Mouse (Mus musculus) limb, embryonic 11.5 days (tissue): ENCODE measurements around the gene Apol7e. TPM values are rescaled to one million over a fixed set of nuclear protein-coding genes. Genes with fewer than 3 reads are reported as not detected.

Source experiments
- ATAC-seq: fragments of 200-750 bp; cut with Nextera tagmentation; 2 replicates; pipeline ENCODE4 v1.8.0; 2017; ENCODE audit warnings: low read depth; ENCODE audit not compliant: insufficient number of reproducible peaks, low FRiP score, low TSS enrichment
- DNase-seq: peaks from one replicate; pipeline ENCODE4 v3.0.0-alpha.2; 2015; ENCODE audit warnings: low spot score
- H3K27ac ChIP-seq: fragments of 300-500 bp; sonication (generic); replicated peaks from 2 replicates; pipeline ENCODE4 v1.5.1; 2014; ENCODE audit warnings: low read depth, mild to moderate bottlenecking, low read length
- H3K27me3 ChIP-seq: fragments of 300-500 bp; sonication (generic); 2 replicates; pipeline ENCODE4 v1.6.1; 2014; ENCODE audit warnings: mild to moderate bottlenecking, low read length, mixed read lengths; ENCODE audit not compliant: control insufficient read depth, insufficient read depth
- H3K36me3 ChIP-seq: fragments of 300-500 bp; sonication (generic); 2 replicates; pipeline ENCODE4 v1.6.1; 2014; ENCODE audit warnings: mild to moderate bottlenecking, low read length, moderate library complexity, mixed read lengths; ENCODE audit not compliant: control insufficient read depth, insufficient read depth
- H3K4me1 ChIP-seq: fragments of 300-500 bp; sonication (generic); 2 replicates; pipeline ENCODE4 v1.6.1; 2014; ENCODE audit warnings: low read length, mixed read lengths; ENCODE audit not compliant: control insufficient read depth, insufficient read depth
- H3K4me2 ChIP-seq: fragments of 300-500 bp; sonication (generic); 2 replicates; pipeline ENCODE4 v1.6.1; 2014; ENCODE audit warnings: low read depth, mild to moderate bottlenecking, moderate library complexity; ENCODE audit not compliant: severe bottlenecking
- H3K4me3 ChIP-seq: fragments of 300-500 bp; sonication (generic); 2 replicates; pipeline ENCODE4 v1.5.1; 2014; ENCODE audit warnings: low read depth, low read length
- H3K9ac ChIP-seq: fragments of 300-500 bp; sonication (generic); 2 replicates; pipeline ENCODE4 v1.6.1; 2014; ENCODE audit warnings: mild to moderate bottlenecking, low read length
- H3K9me3 ChIP-seq: fragments of 300-500 bp; sonication (generic); 2 replicates; pipeline ENCODE4 v1.6.1; 2016; ENCODE audit warnings: low read length; ENCODE audit not compliant: control insufficient read depth
- WGBS: fragments of 180-500 bp; shearing (Covaris S2); extraction: QIAGEN DNeasy Blood & Tissue Kit; methylation state at CpG from one replicate; pipeline ENCODE4 v1.1.7; 2014; 5-methylcytosine and 5-hydroxymethylcytosine counted together
- polyA plus RNA-seq: library from polyadenylated mRNA; unstranded; fragments of >200 nt; fragmentation: Nextera tagmentation; extraction: Ambion mirVana; gene quantifications from 2 replicates; pipeline ENCODE4 v1.2.1, GENCODE M21; 2014

The Apol7e gene
- polyA plus RNA-seq, 1 experiment from 2014 or later = not detected

DNA sequence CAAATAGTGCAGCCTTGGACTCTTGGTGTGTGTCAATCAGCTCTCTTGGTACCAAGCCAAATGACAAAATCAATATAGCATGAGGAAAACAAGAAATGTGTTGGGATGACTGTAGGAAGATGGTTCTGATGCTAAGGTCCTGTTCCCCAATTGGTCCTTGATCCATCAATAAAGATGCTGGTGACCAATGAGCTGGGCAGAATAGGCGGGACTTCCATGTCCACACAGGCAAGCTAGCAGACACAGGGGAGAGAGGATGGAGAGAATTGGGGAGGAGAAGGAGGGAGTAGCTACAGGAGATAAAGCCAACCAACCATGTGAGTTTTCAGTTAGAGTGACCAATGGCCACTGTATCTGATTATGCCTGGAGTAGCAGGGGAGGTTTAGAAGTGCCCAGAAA, 47.7 kb downstream of the Apol7e start:
- no peaks in the 10 kb centered on the region for H3K9me3 ChIP-seq
- DNase-seq = no peak
- no peak overlapping the region for H3K9ac ChIP-seq
- H3K4me2 ChIP-seq = no peak overlapping the region
- no peak for ATAC-seq
- H3K36me3 ChIP-seq = no peaks in the 10 kb centered on the region
- no peaks in the 10 kb centered on the region for H3K4me1 ChIP-seq
- H3K4me3 ChIP-seq = no peak overlapping the region
- no peaks in the 10 kb centered on the region for H3K27me3 ChIP-seq
- 96% methylated on average over 1 of the region's 1 CpGs for WGBS
- no peak overlapping the region for H3K27ac ChIP-seq

DNA sequence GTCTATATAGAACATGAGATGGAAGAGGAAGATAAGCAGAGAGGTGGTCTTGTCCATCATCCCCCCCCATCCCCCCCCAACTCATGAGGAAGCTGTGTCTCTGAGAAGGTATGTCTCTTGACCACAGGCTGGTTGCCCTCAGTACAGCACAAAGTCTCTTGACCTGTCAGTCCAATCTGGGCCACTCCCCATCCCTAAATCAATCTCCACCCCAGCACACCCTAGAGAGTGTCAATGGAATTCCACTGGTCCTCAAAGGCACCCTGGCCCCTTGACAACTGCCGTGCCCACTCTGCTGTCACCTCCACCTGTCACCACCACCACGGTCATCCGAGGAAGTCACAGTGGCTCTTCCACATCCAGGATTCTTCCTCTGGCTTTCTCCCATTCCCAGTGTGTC, 49.8 kb downstream of the Apol7e start:
- DNase-seq = no peak
- H3K4me3 ChIP-seq = no peak overlapping the region
- no peak for ATAC-seq
- no peaks in the 10 kb centered on the region for H3K4me1 ChIP-seq
- no peak overlapping the region for H3K4me2 ChIP-seq
- H3K9me3 ChIP-seq = no peaks in the 10 kb centered on the region
- H3K36me3 ChIP-seq = no peaks in the 10 kb centered on the region
- H3K9ac ChIP-seq = no peak overlapping the region
- H3K27me3 ChIP-seq = no peaks in the 10 kb centered on the region
- 81% methylated on average over 3 of the region's 3 CpGs for WGBS
- no peak overlapping the region for H3K27ac ChIP-seq

DNA sequence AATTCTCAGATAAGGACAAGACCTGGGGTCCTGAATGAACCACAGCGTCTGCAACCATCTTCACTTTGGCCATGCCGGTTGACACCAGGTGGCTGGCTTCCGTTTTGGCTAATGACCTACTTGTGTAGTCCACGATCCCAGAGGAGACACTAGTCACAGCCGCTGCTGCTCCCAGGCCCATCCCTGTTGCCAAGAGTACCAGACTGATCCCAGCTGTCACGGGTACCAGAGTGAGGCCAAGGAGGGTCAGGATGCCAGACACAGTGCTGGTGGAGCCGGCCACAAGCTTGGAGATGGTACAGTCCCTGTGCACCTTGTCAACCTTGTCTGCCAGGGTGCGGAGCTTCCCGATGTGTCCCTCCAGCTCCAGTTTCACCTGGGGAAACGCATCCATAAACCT, 51.1 kb downstream of the Apol7e start:
- Histone ChIP-seq H3K9me3 (no peaks in the 10 kb centered on the region), H3K4me2 (no peak overlapping the region), H3K9ac (no peak overlapping the region), H3K36me3 (no peaks in the 10 kb centered on the region), H3K27me3 (no peaks in the 10 kb centered on the region), H3K4me1 (no peaks in the 10 kb centered on the region), H3K27ac (no peak overlapping the region), H3K4me3 (no peak overlapping the region)
- no peak for DNase-seq
- WGBS = 91% methylated on average over 10 of the region's 10 CpGs
- ATAC-seq = no peak

DNA sequence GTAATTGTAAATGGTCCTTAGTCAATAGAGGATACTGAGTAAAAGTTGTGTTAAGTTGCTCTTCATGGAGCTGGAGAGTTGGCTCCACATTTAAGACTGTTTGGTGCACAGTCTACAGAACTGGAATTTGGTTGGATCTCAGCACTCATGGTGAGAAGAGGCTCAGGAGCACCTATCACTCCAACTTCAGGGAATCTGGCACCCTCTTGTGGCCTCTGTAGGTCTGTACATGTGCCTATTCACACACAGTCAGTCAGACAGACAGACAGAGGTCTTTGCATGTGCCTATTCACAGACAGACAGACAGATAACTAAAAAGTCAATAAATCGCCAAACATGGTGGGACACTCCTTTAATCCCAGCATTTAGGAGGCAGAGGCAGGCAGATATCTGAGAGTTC, 51.8 kb downstream of the Apol7e start:
- Histone ChIP-seq H3K9me3 (no peaks in the 10 kb centered on the region), H3K9ac (no peak overlapping the region), H3K27me3 (no peaks in the 10 kb centered on the region), H3K4me1 (no peaks in the 10 kb centered on the region), H3K4me2 (no peak overlapping the region), H3K36me3 (no peaks in the 10 kb centered on the region), H3K4me3 (no peak overlapping the region), H3K27ac (no peak overlapping the region)
- ATAC-seq (no peak), DNase-seq (peak; percentile 36)
- WGBS = 31% methylated on average over 1 of the region's 1 CpGs

DNA sequence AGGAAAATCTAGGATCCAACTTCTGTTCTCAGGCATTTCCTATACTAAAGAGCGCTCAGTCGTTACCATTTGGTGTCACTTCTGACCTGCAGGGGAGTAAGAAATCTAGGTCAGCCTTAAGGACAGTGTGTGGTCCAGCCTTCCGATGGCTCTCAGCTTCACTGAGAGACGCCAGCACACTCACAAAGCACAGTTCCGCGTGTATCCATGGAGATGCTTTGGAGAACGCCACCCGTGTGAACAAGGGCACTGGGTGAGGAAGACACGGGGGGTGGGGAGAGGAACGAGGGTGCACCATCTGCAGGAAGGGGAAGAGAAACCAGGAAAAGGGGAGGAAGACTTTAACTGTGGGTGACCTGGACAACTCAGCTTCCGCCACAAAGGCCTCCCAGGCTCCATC, 53.8 kb downstream of the Apol7e start:
- 60% methylated on average over 11 of the region's 11 CpGs for WGBS
- DNase-seq (no peak), ATAC-seq (no peak)
- no peaks in the 10 kb centered on the region for H3K36me3 ChIP-seq
- no peaks in the 10 kb centered on the region for H3K27me3 ChIP-seq
- H3K4me1 ChIP-seq = no peaks in the 10 kb centered on the region
- H3K4me2 ChIP-seq = no peak overlapping the region
- H3K4me3 ChIP-seq = no peak overlapping the region
- H3K27ac ChIP-seq = no peak overlapping the region
- H3K9me3 ChIP-seq = no peaks in the 10 kb centered on the region
- no peak overlapping the region for H3K9ac ChIP-seq

DNA sequence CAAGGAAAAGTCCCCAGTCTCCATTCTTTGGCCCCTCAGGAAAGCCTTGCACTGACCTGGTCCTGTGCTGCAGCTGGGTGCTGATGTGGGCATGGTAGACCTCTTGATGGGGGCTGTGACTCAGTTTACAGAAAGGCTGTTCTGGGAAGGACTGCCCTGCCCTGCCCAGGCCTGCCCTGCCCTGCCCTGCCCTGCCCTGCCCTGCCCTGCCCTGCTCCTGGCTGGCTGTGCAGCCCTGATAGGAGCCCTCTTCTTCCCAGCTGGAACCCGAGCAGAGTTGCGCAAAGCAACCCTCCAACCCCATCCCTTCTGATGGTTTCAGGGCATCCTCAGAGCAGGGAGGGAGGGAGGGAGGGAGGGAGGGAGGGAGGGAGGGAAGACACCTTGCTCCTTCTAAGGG, 56.5 kb downstream of the Apol7e start:
- Histone ChIP-seq H3K27me3 (no peaks in the 10 kb centered on the region), H3K36me3 (0 out of 2 replicates have a peak, but pooled peaks cover 1% of the 10 kb centered on the region), H3K9me3 (no peaks in the 10 kb centered on the region), H3K9ac (no peak overlapping the region), H3K4me2 (no peak overlapping the region), H3K4me1 (no peaks in the 10 kb centered on the region), H3K27ac (no peak overlapping the region), H3K4me3 (no peak overlapping the region)
- 40% methylated on average over 2 of the region's 2 CpGs for whole genome bisulfite sequencing
- DNase-seq = no peak
- ATAC-seq = no peak

DNA sequence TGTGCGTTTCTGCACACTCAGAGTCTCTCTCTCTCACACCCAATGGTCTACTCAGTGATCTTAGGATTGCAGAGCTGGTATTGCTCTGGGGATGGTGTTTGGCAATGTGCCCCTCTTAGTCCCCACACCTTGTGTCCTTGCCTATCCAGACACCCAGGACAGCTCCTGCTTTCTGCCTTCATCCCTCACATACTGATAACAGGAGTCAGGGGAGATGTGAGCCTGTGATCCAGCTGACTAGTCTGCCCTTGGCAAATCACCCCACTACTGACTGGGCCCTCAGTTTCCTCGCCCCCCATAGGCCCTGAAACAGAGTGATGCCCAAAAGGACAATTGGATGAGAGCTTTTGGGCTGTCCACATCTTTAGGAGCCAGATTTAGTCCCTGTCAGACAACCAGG, 57.4 kb downstream of the Apol7e start:
- ATAC-seq = no peak
- Histone ChIP-seq H3K4me1 (no peaks in the 10 kb centered on the region), H3K9ac (no peak overlapping the region), H3K36me3 (0 out of 2 replicates have a peak, but pooled peaks cover 2% of the 10 kb centered on the region), H3K27ac (no peak overlapping the region), H3K4me3 (no peak overlapping the region), H3K27me3 (no peaks in the 10 kb centered on the region), H3K4me2 (no peak overlapping the region), H3K9me3 (no peaks in the 10 kb centered on the region)
- 60% methylated on average over 2 of the region's 2 CpGs for WGBS
- no peak for DNase-seq

DNA sequence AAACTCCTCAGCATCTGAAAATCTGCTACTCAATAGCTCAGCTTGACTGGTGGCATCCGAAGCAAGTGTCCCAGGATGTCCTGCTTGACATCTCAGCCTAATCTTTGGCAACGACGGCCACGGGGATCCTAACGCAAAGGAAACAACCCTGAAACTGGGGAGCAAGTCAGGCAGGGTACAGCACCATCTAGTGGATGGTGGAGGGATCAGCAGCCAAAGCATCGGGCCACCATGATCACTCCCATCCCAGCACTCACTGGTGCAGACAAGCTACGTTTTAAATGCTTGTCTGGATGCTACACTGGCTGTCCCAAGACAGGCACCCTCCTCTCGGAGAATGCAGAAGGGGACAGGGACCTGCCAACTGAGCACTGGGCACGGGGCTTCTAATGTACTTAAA, 58.2 kb downstream of the Apol7e start, which contains the start of gene Apol8:
TSS of gene Apol8 (minus strand) at position 156 of the 400 bp plus-strand sequence.
- Histone ChIP-seq H3K4me2 (no peak within 1 kb of the TSS), H3K4me3 (no peak within 1 kb of the TSS), H3K36me3 (0 out of 2 replicates have a peak, but pooled peaks cover 5% of the 10 kb centered on the region), H3K27ac (no peak within 1 kb of the TSS), H3K9me3 (no peaks in the 10 kb centered on the region), H3K9ac (no peak within 1 kb of the TSS), H3K27me3 (no peaks in the 10 kb centered on the region), H3K4me1 (no peaks in the 10 kb centered on the region)
- 10% methylated on average over 9 of the region's 9 CpGs for WGBS
- ATAC-seq (no peak), DNase-seq (peak; percentile 79)

DNA sequence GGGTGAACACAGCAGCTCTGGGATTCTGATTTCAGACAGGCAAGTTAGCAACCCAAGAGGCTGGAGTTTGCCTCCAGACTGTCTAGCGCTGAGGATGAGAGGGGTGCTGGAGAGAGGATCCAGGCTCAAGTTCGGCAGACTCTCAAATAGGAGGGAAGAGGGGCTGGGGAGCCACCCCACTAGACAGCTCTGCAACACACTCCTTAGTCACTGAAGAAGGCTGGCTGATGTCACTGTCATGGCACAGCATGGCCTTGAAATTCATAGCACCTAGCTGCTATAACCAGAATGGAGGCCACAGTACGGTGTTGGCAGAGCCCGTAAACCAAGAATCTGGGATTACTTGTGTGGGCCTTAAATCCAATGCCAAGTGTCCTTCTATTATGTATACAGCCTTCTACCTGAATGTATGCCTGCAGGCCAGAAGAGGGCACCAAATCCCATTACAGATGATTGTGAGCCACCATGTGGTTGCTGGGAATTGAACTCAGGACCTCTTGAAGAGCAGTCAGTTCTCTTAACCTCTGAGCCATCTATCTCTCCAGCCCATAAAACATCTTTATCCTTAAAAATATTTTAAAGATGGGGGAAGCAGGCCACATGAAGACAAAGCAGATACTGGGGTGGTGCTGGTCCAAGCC, 59.0 kb downstream of the Apol7e start:
- 79% methylated on average over 4 of the region's 4 CpGs for WGBS
- Histone ChIP-seq H3K9me3 (no peaks in the 10 kb centered on the region), H3K4me1 (no peaks in the 10 kb centered on the region), H3K4me3 (no peak overlapping the region), H3K27me3 (no peaks in the 10 kb centered on the region), H3K27ac (no peak overlapping the region), H3K36me3 (peaks cover 10% of the 10 kb centered on the region; the same call in 1 of the 2 replicates), H3K9ac (no peak overlapping the region), H3K4me2 (no peak overlapping the region)
- ATAC-seq = no peak
- DNase-seq = no peak
